Mouse (Mus musculus) cerebellum, adult (tissue): ENCODE measurements around the gene Gm10260.

Experiments used
- ATAC-seq: cut with Nextera tagmentation; 2 replicates; pipeline ENCODE4 v1.9.2; 2017; ENCODE audit warnings: mild to moderate bottlenecking, moderate library complexity, mixed read lengths; ENCODE audit not compliant: insufficient number of reproducible peaks, low FRiP score, low TSS enrichment

The Gm10260 gene

GRCm38 (mm10) chr13:97712506-97713275 lies 47.7 kb downstream of the Gm10260 start:
- ATAC-seq, result no peak

- ATAC-seq, result no peak
Observed at GRCm38 (mm10) chr13:97711510-97711909, 48.9 kb downstream of the Gm10260 start.
